8 mouse cellular contexts compared by ENCODE assay signal in genomic region chr11:117414871-117415323, GRCm38 (mm10).
A peak's percentile ranks its signal among the peaks of the same experiment; 100 is the strongest.
DNase-seq lines count a peak whose midpoint lies in the region; ATAC-seq lines count a peak whose summit lies in the region.

No protein-coding gene starts in this region.

- H3K4me3 ChIP-seq in hindbrain, embryonic 14.5 days (replicated peaks; ENCODE audit: low read length), result peak overlapping the region; percentile 16
- H3K4me3 ChIP-seq in limb, embryonic 15.5 days, result peak overlapping the region; percentile 33
- H3K4me3 ChIP-seq in midbrain, embryonic 16.5 days (ENCODE audit: low read depth, low read length), result peak overlapping the region; percentile 24

- H3K27me3 ChIP-seq in hindbrain, embryonic 14.5 days (ENCODE audit: control insufficient read depth, insufficient read depth, low read length), result peaks cover 13% of the 10 kb centered on the region; the same call in 1 of the 2 replicates
- H3K27me3 ChIP-seq in limb, embryonic 15.5 days, result peaks cover 31% of the 10 kb centered on the region
- H3K27me3 ChIP-seq in midbrain, embryonic 16.5 days (ENCODE audit: control insufficient read depth, insufficient read depth, low read depth, low read length), result no peaks in the 10 kb centered on the region

- peak overlapping the region; percentile 66 for H3K27ac ChIP-seq in hindbrain, embryonic 14.5 days
- H3K27ac ChIP-seq in limb, embryonic 15.5 days, result no peak overlapping the region
- H3K27ac ChIP-seq in midbrain, embryonic 16.5 days (ENCODE audit: low read length), result peak overlapping the region; percentile 69

- ATAC-seq in hindbrain, embryonic 14.5 days (ENCODE audit: low FRiP score), result no peak
- no peak for ATAC-seq in limb, embryonic 15.5 days (ENCODE audit: insufficient number of reproducible peaks, low FRiP score, low TSS enrichment, low read depth)
- peak; percentile 38; the same call in 1 of the 2 replicates for ATAC-seq in midbrain, embryonic 16.5 days
- no peak for ATAC-seq in megakaryocyte-erythroid progenitor cell, adult 5-6 weeks (replicated peaks; ENCODE audit: low FRiP score, low TSS enrichment, poor library complexity, severe bottlenecking)

- no peaks in the 10 kb centered on the region for H3K9me3 ChIP-seq in hindbrain, embryonic 14.5 days (ENCODE audit: control insufficient read depth, low read length)
- no peaks in the 10 kb centered on the region for H3K9me3 ChIP-seq in limb, embryonic 15.5 days
- H3K9me3 ChIP-seq in midbrain, embryonic 16.5 days (replicated peaks; ENCODE audit: control insufficient read depth, low read length, poor library complexity, severe bottlenecking), result no peaks in the 10 kb centered on the region

- H3K4me1 ChIP-seq in hindbrain, embryonic 14.5 days (replicated peaks; ENCODE audit: control insufficient read depth, insufficient read depth, low read length), result peaks cover 28% of the 10 kb centered on the region
- peaks cover 61% of the 10 kb centered on the region for H3K4me1 ChIP-seq in limb, embryonic 15.5 days
- H3K4me1 ChIP-seq in midbrain, embryonic 16.5 days (ENCODE audit: control insufficient read depth, insufficient read depth, low read length), result peaks cover 31% of the 10 kb centered on the region

- peak overlapping the region; percentile 48 for H3K4me2 ChIP-seq in hindbrain, embryonic 14.5 days (replicated peaks)
- peak overlapping the region; percentile 54 for H3K4me2 ChIP-seq in limb, embryonic 15.5 days
- peak overlapping the region; percentile 49 for H3K4me2 ChIP-seq in midbrain, embryonic 16.5 days (ENCODE audit: low read length)

- peak; percentile 47 to 64 for DNase-seq in adrenal gland, adult 18-20 months (ENCODE audit: low spot score in 2 of 2)
- no peak for DNase-seq in adrenal gland, adult 8-10 months
- DNase-seq in adrenal gland, adult 2 months, result peak; percentile 84
- DNase-seq in gastrocnemius, adult 18-20 months (ENCODE audit: low spot score), result peak; percentile 75
- no peak for DNase-seq in hindbrain, embryonic 14.5 days (ENCODE audit: low spot score)

- WGBS in hindbrain, embryonic 14.5 days, result under 1% methylated on average over 21 of the region's 21 CpGs
- WGBS in limb, embryonic 15.5 days, result 2% methylated on average over 21 of the region's 21 CpGs
- under 1% methylated on average over 21 of the region's 21 CpGs for WGBS in midbrain, embryonic 16.5 days

- no peaks in the 10 kb centered on the region for H3K36me3 ChIP-seq in hindbrain, embryonic 14.5 days (replicated peaks; ENCODE audit: control insufficient read depth, insufficient read depth)
- H3K36me3 ChIP-seq in limb, embryonic 15.5 days, result no peaks in the 10 kb centered on the region
- no peaks in the 10 kb centered on the region for H3K36me3 ChIP-seq in midbrain, embryonic 16.5 days (ENCODE audit: control insufficient read depth, insufficient read depth, low read length)

- 0 out of 2 replicates have a peak overlapping the region, but pooled peaks have one; percentile 20 for H3K9ac ChIP-seq in hindbrain, embryonic 14.5 days
- peak overlapping the region; percentile 26; the same call in 1 of the 2 replicates for H3K9ac ChIP-seq in limb, embryonic 15.5 days
- peak overlapping the region; percentile 21 for H3K9ac ChIP-seq in midbrain, embryonic 16.5 days (ENCODE audit: low read depth, low read length)

Comparison
In these comparisons a context has a peak if more than half of its experiments do, and no peak if none do; other contexts are left out.
1. DNase-seq: peak in adrenal gland, adult 18-20 months (2 of 2), adrenal gland, adult 2 months (single experiment) and gastrocnemius, adult 18-20 months (single experiment); none in adrenal gland, adult 8-10 months (single experiment) and hindbrain, embryonic 14.5 days (single experiment).
2. Peak in every context shown above with its lines, with median percentiles within 50 percentile points of each other: H3K4me2 ChIP-seq, H3K4me3 ChIP-seq and H3K9ac ChIP-seq.